Mouse (Mus musculus) left cerebral cortex, postnatal 10 days (tissue): ENCODE results near the gene Pln. TPM values are rescaled to one million over a fixed set of nuclear protein-coding genes. Genes with fewer than 3 reads are reported as not detected.

ENCODE experiments used
- DNase-seq, 2 experiments: peaks; one replicate each; pipeline ENCODE4 v3.0.0; 2021 to 2022; ENCODE audit warnings: low spot score in 2 of 2, mixed read lengths in 1 of 2; ENCODE audit errors: extremely low spot score in 1 of 2
- intact Hi-C: fragments of 180-260 bp; cut with DNase I; formaldehyde crosslinking; loops from one replicate; pipeline ENCODE4 v1.15.1; 2025
- total RNA-seq, 2 experiments: library from RNA; stranded (reverse); gene quantifications; 2 replicates each; pipeline ENCODE4 v1.2.3; 2021

The Pln gene
- 1 to 10 TPM; 1.1 to 3.1 TPM for total RNA-seq

- intact Hi-C loops: loop anchor here (10.0 kb wide), 1 partner anchor 253 kb away; no protein-coding TSS in a partner anchor
- no peak for DNase-seq
These were observed at the start of gene Pln for GRCm38 (mm10) chr10:53337162-53337923. TSS of gene Pln (plus strand) at chr10:53337667.

GRCm38 (mm10) chr10:53305867-53306266 lies 31.6 kb upstream of the Pln start:
- DNase-seq: no peak
- intact Hi-C loops: loop anchor here (10.0 kb wide), 1 partner anchor 771 kb away; no protein-coding TSS in a partner anchor

- intact Hi-C loops: loop anchor here (10.0 kb wide), 1 partner anchor 772 kb away; no protein-coding TSS in a partner anchor
- no peak for DNase-seq
These were observed 30.8 kb upstream of the Pln start for GRCm38 (mm10) chr10:53306674-53307073.

GRCm38 (mm10) chr10:53323367-53323766 lies 14.1 kb upstream of the Pln start:
- no peak for DNase-seq
- intact Hi-C loops: no loop called here

- DNase-seq: no peak
- intact Hi-C loops: no loop called here
These were observed 12.8 kb upstream of the Pln start for GRCm38 (mm10) chr10:53324663-53325062.

GRCm38 (mm10) chr10:53326367-53326766 lies 11.1 kb upstream of the Pln start:
- no peak for DNase-seq
- intact Hi-C loops: no loop called here

- no peak for DNase-seq
- intact Hi-C loops: no loop called here
These were observed 8.2 kb upstream of the Pln start for GRCm38 (mm10) chr10:53329257-53329656.

GRCm38 (mm10) chr10:53332752-53333151 lies 4.7 kb upstream of the Pln start:
- DNase-seq: no peak
- intact Hi-C loops: loop anchor here (10.0 kb wide), 1 partner anchor 248 kb away; no protein-coding TSS in a partner anchor

GRCm38 (mm10) chr10:53335266-53335665 lies 2.2 kb upstream of the Pln start:
- no peak for DNase-seq
- intact Hi-C loops: loop anchor here (10.0 kb wide), 1 partner anchor 250 kb away; no protein-coding TSS in a partner anchor

GRCm38 (mm10) chr10:53335974-53336373 lies 1.5 kb upstream of the Pln start:
- DNase-seq: no peak
- intact Hi-C loops: loop anchor here (10.0 kb wide), 1 partner anchor 251 kb away; no protein-coding TSS in a partner anchor

- intact Hi-C loops: loop anchor here (10.0 kb wide), 1 partner anchor 254 kb away; no protein-coding TSS in a partner anchor
- DNase-seq: no peak
These were observed 1.6 kb downstream of the Pln start for GRCm38 (mm10) chr10:53339045-53339444.

- no peak for DNase-seq
- intact Hi-C loops: loop anchor here (10.0 kb wide), 1 partner anchor 253 kb away; the partner anchor contains the start of gene Asf1a
These were observed 4.0 kb downstream of the Pln start for GRCm38 (mm10) chr10:53341288-53341965.

- intact Hi-C loops: loop anchor here (10.0 kb wide), 1 partner anchor 253 kb away; the partner anchor contains the start of gene Asf1a
- no peak for DNase-seq
These were observed 4.8 kb downstream of the Pln start for GRCm38 (mm10) chr10:53342166-53342728.

GRCm38 (mm10) chr10:53343384-53343783 lies 5.9 kb downstream of the Pln start:
- intact Hi-C loops: loop anchor here (10.0 kb wide), 1 partner anchor 251 kb away; the partner anchor contains the start of gene Asf1a
- DNase-seq: no peak

GRCm38 (mm10) chr10:53343865-53344264 lies 6.4 kb downstream of the Pln start:
- DNase-seq: no peak
- intact Hi-C loops: loop anchor here (10.0 kb wide), 1 partner anchor 251 kb away; the partner anchor contains the start of gene Asf1a

- intact Hi-C loops: loop anchor here (5.0 to 10.0 kb wide), 2 partner anchors 249 to 928 kb away; partner anchors contain the start of genes Asf1a and Nus1
- DNase-seq: no peak
These were observed 8.0 kb downstream of the Pln start for GRCm38 (mm10) chr10:53345508-53345907.

- intact Hi-C loops: loop anchor here (2.0 to 10.0 kb wide), 4 partner anchors 162 to 929 kb away; partner anchors contain the start of genes Asf1a and Nus1
- DNase-seq: peak; percentile 31 to 39
These were observed 9.0 kb downstream of the Pln start for GRCm38 (mm10) chr10:53346506-53346905.

- intact Hi-C loops: loop anchor here (2.0 to 10.0 kb wide), 4 partner anchors 162 to 930 kb away; partner anchors contain the start of genes Asf1a and Nus1
These were observed 9.4 kb downstream of the Pln start for GRCm38 (mm10) chr10:53346916-53347315.

More at GRCm38 (mm10) chr10:53346916-53347315, 9.4 kb downstream of the Pln start:
- no peak for DNase-seq
